Mouse (Mus musculus) mesoderm, embryonic 11.5 days (tissue): ENCODE data around the gene Lgals4.
A peak's percentile ranks its signal among the peaks of the same experiment; 100 is the strongest.

Experiments
- DNase-seq: peaks from one replicate; pipeline ENCODE4 v3.0.0-alpha.2; 2012; ENCODE audit warnings: low read depth, low spot score

Lgals4 gene

DNA sequence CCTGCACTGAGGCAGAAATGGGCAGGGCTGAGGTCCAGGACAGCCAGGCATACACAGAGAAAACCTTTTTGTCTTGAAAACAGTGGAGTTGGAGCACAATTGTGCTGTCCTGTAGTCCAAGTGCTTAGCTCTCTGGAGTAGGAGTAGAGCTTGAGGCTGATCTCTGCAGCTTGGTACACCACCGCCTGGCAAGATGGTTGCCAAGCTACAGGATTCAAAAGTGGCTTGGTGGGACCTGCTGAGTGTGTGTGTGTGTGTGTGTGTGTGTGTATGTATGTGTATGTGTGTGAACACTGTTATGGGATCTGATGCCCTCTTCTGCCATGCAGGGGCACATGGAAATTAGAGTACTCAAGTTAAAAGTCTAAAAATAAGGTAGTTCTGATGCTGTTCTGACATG lies 11.1 kb upstream of the Lgals4 start:
- DNase-seq = no peak

GRCm38 (mm10) chr7:28822993-28823903 lies 10.4 kb upstream of the Lgals4 start:
- no peak for DNase-seq

GRCm38 (mm10) chr7:28823932-28824331 lies 9.7 kb upstream of the Lgals4 start:
- no peak for DNase-seq

DNA sequence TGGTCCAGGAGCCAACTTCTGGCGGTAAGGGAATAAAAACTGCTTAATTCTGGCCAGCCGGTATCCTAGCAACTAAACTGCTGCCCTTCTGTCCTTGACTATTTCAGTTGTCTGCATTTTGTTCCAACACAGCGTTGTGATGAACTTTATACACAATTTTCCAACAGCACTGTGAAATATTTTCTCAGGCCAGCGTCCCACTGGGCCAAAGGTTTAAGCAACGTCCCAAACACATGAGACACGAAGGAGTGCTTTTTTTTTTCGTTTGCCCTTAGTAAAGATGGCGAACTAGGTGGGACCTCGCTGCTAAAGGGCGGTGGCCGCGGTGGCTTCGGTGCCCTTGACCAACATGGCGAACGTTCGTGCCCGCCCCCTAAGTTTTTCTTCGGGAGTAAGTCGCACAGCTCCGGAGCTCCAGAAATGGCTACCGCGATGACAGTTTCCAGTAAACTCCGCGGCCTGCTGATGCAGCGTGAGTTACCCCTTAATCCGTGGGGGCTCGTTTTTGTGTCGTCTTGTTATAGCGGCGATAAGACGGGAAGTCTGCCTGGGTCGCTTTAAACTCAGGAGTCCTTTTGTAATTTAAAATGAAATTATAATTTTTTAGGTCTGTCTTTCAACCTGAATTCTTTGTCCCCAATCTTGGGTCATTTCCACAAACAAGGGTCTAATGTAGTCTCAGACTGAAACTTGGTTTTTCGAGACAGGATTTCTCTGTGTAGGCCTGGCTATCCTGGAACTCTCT lies 8.5 kb upstream of the Lgals4 start, which contains the start of gene Ech1:
Gene Ech1, plus strand, starts transcription at position 277 of the 745 bp plus-strand sequence.
- peak; percentile 94 for DNase-seq

DNA sequence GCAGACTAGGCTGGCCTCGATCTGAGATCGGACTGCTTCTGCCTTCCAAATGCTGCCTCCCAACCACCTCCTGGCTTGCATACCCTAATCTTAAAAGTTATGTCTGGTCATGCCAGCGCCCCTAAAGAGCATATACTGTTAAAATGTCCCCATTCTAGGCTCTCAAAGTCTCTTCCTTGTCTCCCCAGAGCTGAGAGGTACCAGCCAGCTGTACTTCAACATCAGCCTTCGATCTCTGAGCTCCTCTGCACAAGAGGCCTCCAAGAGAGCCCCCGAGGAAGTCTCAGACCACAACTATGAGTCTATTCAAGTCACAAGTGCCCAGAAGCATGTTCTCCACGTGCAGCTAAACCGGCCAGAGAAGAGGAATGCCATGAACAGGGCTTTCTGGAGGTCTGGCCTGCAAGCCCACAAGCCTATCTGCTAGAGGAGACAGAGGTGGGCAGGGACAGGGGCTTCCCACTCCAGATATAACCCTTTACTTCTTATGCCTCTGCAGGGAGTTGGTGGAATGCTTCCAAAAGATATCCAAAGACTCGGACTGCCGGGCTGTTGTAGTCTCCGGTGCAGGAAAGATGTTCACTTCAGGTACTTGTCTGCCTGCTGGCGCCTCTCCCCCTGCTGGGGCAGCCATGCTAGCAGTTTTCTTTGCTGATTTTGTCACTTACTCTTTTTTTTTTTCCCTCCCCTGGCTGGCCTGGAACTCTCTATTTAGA lies 7.8 kb upstream of the Lgals4 start:
- DNase-seq = no peak

GRCm38 (mm10) chr7:28826402-28826772 lies 7.3 kb upstream of the Lgals4 start:
- DNase-seq = no peak

- no peak for DNase-seq
These were observed 6.3 kb upstream of the Lgals4 start for GRCm38 (mm10) chr7:28827338-28827737.

GRCm38 (mm10) chr7:28829821-28830220 lies 3.8 kb upstream of the Lgals4 start:
- DNase-seq = no peak

DNA sequence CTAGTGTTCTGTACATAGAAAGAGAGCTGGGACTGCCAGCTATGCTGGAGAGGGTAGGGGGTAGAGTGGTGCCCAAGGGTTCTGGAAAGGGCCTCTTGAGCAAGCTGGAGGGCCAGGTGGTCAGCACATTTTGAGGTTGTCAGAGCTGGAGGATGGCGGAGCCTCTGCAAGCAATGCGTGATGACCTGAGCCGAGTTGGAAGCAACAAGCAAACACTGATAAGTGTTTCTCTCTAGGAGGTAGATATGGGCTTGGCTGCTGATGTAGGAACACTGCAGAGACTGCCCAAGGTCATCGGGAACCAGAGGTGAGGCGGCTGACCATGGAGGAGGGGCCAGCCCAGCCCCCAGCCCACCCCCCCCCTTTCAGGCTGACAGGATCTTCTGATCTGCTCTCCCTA lies 2.7 kb upstream of the Lgals4 start:
- no peak for DNase-seq

DNA sequence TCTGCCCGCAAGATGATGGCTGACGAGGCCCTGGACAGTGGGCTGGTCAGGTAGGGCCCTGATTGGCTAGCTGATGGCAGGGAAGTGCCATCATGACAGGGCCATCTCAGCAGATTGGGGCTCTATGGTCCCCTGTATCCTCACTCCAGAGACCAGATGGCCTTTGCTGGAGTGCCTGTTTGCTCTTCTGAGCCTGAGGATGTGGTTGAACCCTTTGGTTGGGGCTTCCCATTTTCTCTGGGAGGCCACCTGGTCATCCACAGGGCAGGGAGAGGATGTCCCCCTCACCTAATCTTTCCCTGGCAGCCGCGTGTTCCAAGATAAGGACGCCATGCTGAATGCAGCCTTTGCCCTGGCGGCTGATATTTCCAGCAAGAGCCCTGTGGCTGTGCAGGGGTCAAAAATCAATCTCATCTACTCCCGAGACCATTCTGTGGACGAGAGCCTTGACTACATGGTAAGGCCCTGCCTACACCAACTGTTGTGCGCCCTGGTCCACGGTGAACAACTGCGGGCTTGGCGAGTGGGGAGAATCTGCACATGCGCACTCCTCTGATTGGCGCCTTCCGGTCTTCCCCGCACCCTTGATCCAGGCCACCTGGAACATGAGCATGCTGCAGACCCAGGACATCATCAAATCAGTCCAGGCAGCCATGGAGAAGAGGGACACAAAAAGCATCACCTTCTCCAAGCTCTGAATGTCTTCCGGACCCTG lies 2.1 kb upstream of the Lgals4 start:
- DNase-seq = no peak

DNA sequence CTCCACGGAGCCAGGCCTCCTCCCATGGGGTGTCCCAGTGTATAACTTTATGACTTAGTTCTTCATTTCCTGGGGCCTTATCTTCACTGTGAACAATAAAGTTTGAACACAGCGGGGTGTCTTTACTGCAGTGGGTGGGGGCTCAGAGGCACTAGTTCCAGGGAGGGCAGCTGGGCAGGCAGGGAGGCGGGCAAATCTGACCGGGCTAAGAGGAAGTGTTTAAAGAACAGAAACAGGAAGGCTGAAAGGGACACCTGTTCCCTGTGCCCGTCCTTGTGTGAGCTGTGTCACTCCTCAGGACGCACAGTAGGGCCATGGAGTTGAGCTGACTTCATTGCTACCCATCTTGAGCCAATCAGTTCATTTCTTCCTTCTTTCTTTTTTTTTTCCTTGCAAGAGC lies 1.5 kb upstream of the Lgals4 start:
- DNase-seq = no peak

DNA sequence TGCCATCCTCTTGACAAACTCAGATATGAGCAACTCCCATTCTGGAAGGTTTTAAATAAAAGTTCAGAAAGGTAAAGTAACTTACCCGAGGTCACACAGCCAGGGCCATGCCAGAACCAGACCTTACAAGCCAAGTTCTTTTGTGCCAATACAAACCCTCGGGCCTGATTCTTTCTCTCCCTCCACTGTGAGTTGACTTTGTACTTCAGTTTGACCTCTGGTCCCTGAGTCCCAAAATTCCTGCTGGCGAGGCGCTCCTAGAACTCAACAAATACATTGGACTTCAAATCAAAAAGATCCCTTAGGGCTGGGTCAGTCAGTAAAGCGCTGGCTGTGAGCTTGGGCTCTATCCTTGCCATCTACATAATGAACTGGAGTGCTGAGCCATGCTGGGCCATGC lies 3.3 kb downstream of the Lgals4 start:
- DNase-seq = no peak

DNA sequence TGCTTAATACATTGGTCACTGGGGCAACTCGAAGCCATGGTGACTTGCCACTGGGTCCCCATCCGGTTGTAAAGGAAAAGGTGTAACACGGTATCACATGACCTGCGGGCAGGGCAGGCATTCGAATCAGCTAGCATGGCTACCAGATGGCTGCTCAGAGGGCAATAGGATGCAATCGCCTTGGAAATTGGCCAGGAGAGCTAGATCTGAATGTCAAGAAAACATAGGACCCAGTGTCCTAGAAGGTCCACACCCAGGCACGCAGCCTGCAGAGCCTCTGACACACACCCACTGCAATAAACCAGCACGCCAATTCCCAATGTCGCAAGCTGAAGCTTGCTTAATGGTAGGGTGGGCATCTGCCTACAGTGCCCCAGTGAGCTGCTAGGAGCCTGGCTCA lies 4.7 kb downstream of the Lgals4 start:
- DNase-seq = no peak

DNA sequence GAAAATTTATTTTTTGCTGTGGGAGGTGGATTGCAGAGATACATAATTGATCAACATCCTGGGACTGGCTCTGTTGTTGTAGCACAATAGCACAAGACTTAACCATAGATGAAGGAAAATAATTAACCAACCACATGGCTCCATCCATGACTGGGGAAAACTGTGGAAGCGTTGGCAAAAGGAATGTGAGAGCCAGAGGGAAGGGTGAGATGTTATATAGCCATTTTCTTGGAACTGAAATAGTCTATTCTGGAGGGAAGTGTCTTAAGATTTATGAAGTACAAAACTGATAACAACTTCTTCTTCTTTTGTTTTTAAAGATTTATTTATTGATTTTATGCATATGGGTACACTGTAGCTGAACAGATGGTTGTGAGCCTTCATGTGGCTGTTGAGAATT lies 13.6 kb downstream of the Lgals4 start:
- no peak for DNase-seq

GRCm38 (mm10) chr7:28849700-28850236 lies 16.1 kb downstream of the Lgals4 start:
- DNase-seq = no peak

DNA sequence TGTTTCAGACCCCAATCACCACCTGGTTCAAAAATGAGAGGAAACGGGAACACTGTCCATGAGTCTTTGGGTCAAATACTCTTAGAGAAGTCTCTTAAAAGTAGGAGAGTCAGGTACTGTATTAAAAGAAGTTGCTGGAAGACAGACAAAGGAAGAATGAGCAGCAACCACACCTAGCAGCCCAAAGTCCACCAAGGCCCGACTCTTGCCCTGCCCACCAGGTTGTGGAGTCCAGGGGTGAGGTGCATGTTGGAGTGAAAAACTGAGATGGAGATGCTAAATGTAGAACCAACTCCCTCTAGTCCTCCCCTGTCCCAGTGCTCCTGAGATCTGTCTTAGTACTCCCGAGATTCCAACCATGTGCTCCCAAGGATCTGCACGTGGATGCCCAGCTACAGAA lies 17.0 kb downstream of the Lgals4 start:
- no peak for DNase-seq

- DNase-seq = no peak
These were observed 26.3 kb downstream of the Lgals4 start for GRCm38 (mm10) chr7:28859953-28860352.

DNA sequence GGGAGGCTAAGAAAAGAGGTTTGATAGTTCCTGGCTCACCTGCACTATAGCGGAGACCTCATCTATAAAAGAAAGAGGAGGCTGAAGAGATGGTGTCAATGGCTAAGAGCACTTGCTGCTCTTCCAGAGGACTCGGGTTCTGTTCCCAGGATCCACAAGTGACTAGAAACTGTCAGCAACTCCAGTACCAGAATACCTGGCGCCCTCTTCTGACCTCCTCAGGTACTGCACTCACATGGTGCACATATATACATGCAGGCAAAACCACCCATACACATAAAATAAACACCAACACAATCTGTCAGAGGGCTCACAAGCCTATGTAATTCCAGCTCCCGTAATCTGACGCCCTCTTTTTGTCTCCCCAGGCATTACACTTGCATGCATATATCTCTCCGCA lies 27.2 kb downstream of the Lgals4 start:
- no peak for DNase-seq

GRCm38 (mm10) chr7:28862817-28863499 lies 29.3 kb downstream of the Lgals4 start:
- DNase-seq = no peak

DNA sequence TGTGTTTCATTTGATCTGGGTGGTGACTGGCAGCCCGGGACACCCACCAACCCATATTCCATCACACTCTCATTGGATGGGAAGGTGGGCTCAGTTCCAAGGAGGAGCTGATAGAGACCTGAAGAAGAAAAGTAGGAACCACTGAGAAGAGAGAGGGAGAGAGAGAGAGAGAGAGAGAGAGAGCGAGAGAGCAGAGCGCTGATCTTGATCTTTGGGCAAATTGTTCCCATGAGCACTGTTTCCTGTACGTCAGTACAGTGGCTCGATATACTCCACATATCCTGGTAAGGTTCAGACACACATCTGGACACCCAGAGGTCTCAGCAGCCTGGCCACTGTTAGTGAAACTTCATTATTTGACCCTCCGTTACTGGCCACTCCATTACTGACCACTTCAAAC lies 29.9 kb downstream of the Lgals4 start, which contains the start of gene Lgals7:
Gene Lgals7, plus strand, starts transcription at position 314 of the 400 bp plus-strand sequence.
- DNase-seq = no peak
